Mouse (Mus musculus): Measurements from ENCODE around the gene Pdpn.

The Pdpn gene

GRCm38 (mm10) chr4:143298431-143299315, 691 bp downstream of the Pdpn start:
- no peak for DNase-seq (ENCODE audit: low spot score in 2 of 2)

DNA sequence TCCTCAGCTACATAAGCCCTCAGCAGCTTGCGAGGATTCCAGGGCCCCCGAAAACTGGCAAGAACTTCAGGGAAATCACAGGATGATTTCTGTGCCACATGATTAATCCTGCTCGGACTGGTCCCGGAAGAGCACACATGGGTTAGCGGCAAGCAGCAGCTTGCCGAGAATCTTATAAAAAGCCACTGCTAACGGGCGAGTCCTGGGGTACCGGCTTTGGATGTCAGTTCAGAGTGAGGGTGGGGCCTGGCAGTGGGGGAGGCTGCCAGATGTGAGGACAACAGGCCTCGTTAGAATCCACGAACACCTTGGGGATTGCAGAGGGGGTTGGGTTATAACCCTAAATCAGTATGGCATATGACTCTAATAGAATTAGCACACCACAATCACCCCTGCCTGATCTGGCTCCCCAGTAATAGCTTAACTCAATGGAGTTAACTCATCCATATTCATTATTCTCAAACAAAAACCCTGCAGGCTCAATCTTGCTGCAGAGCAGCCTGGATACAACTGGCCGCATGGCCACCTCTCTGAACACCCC, 2.3 kb downstream of the Pdpn start:
- no peak for DNase-seq (ENCODE audit: low spot score in 2 of 2)

GRCm38 (mm10) chr4:143296153-143296552, 3.2 kb downstream of the Pdpn start:
- no peak for DNase-seq (ENCODE audit: low spot score in 2 of 2)

DNA sequence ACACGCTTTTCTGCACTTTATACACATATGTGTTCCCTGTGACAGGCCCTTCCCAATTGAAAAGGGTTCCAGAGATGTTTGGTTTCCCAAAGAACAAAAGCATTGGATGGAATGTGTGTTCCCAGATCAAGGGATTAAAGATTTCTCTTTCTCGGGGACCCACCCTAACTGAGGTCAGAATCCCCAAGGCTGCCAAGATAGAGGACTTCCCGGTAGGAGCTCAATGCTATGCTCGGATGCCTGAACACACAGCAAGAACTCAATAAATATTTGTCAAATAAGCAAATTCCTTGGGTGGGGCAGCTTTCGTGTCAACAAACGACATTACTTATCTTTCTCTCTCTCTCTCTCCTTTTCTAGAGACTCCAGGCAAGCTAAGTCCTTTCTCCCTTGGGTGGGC, 5.0 kb downstream of the Pdpn start:
- no peak for DNase-seq (ENCODE audit: low spot score in 2 of 2)

GRCm38 (mm10) chr4:143288880-143289279, 10.5 kb downstream of the Pdpn start:
- DNase-seq (ENCODE audit: low spot score in 2 of 2) = no peak

DNA sequence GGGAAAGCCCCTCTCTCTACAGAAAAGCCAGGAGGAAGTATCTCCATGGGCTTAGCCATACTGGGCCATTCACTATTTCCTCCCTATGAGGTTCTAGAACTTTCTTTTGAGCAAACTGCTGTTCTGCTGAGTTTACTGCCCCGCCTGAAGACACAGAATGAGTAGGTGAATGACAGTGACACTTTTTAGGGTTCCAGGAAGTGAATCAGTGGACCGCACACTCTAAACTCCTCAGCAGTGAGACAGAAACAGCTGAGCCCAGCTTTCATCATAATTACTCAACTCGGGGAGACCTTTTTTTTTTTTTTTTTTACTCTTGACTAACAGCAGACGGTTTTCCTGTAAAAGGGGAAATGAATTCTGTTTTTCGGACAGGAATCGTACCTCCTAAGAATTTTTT, 10.9 kb downstream of the Pdpn start:
- DNase-seq (ENCODE audit: low spot score in 2 of 2) = no peak

DNA sequence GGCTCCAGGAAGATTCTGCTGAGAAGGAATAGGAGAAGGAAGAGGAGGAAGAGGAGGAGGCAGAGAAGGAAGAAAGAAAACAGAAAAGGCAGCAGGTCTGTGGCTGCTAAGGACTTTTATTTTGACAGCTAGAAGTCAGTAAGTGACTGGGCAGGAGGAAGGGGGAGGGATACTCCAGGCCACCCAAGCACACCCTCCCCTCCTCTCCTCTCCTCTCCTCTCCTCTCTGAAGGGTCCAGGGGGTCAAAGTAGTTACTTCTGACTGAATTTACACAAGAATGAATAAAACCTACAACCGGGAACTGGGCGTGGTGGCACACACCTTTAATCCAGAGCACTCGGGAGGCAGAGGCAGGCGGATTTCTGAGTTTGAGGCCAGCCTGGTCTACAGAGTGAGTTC, 12.3 kb downstream of the Pdpn start:
- DNase-seq (ENCODE audit: low spot score in 2 of 2) = no peak

DNA sequence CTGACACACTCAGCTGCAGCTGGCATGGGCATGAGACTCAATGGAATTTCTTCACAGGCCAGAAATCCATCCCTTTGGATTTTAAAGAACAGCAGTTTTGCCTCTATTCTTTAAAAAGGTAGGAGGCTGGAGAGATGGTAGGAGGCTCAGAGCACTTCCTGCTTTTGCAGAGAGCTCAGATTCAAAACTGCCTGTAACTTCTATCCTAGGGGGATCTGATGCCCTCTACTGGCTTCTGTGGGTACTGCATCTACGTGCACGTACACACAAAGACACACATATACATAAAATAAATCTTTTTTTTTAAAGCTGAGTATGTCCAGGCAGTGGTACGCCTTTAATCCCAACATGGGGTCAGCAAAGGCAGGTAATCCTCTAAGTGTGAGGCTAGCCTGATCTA, 19.2 kb downstream of the Pdpn start:
- DNase-seq (ENCODE audit: low spot score in 2 of 2) = peak in 1 of 2 experiments; percentile 14

GRCm38 (mm10) chr4:143279661-143280060, 19.7 kb downstream of the Pdpn start:
- DNase-seq (ENCODE audit: low spot score in 2 of 2) = no peak

GRCm38 (mm10) chr4:143279016-143279415, 20.3 kb downstream of the Pdpn start:
- DNase-seq (ENCODE audit: low spot score in 2 of 2) = no peak

DNA sequence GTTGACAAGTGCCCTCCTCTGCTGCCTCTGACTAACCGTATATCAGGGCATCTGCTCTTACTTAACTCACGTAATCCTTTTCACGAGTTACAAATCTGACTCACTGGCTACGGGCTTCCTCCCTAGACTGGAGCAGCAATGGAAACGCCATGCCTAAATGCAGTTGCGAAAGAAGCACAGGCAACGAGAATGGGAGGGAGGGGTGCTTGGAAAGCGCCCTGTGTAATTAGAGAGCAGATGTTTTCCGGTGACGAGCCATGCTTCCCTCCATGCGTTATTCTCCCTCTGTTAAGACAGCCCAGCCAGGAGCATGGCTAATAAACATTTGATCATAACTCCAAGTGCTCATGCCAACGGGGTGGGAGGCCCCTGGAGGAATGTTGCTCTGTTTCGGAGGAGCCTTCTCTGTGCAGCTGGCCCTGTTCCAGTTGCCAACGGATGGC, 20.9 kb downstream of the Pdpn start:
- DNase-seq (ENCODE audit: low spot score in 2 of 2) = no peak

DNA sequence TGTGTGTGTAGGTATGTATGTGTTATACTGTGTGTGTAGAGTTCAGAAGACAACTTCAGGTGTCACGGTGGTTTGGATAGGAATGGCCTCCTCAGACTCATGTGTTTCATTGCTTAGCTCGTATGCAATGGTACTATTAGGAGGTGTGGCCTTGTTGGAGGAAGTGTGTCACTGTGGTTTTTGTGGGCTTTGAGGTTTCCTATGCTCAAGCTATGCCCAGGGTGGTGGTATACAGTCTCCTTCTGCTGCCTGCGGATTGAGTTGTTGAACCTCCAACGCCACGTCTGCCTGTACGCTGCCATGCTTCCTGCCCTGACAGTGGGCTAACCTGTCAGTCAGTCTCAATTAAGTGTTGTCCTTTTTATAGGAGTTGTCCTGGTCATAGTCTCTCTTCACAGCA, 22.0 kb downstream of the Pdpn start:
- DNase-seq (ENCODE audit: low spot score in 2 of 2) = no peak

DNA sequence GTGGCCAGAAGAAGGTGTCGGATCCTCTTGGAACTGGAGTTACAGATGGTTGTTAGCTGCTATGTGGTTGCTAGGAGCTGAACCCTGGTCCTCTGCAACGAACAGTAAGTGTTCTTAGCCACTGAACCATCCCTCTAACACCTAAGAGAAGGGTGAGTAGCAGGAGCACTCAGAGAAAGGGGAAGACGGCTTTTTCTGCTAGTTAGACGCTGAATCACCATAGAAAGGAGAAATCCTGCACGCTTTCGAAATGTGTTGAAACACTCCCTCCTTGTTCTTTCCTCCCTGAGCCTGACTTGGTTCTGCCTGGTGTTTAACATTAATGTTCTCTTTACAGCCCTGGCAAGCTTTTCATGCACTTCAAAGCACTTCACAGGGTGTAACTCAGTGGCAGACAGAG, 27.8 kb downstream of the Pdpn start:
- DNase-seq (ENCODE audit: low spot score in 2 of 2) = no peak

- no peak for DNase-seq (ENCODE audit: low spot score in 2 of 2)
Observed at GRCm38 (mm10) chr4:143270903-143271302, 28.5 kb downstream of the Pdpn start.

DNA sequence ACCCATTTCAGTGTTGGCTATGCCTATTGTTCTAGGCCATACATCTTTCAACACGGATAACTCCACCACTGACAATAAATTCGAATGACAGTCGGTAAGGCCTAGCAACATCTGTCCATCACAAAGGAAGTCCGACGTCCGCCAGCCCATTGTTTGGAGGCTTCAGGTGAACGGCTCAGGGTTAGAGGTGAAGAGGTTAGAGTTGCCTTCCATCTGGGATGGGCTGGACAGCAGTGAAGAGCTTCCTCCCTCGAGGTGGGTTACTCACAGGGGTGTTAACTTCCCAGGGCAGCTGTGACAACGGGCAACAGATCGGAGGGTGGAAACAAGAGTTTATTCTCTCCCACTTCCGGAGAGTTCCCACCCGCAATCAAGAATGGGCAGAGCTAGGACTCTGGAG, 36.7 kb downstream of the Pdpn start:
- no peak for DNase-seq (ENCODE audit: low spot score in 2 of 2)

GRCm38 (mm10) chr4:143259718-143260349, 39.5 kb downstream of the Pdpn start:
- DNase-seq (ENCODE audit: low spot score in 2 of 2) = no peak

DNA sequence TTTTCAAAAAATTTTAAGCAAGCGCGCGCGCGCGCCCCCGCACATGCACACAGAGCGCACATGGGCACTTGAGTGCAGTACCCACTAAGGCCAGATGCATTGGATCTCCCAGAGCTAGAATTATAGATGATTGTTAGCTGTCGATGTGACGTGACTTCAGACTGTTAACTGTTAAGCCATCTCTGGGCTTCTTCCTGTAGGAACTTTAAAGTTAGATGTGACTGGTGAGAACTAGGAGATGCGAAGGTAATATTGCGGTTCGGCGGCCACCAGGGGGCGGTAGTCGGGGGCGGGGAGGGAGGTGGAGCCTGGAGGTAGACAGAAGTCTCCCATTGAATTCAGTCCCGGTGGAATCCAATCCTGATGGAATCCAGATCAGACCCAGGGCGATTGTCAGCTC, 40.8 kb downstream of the Pdpn start:
- peak in 1 of 2 experiments; percentile 60 for DNase-seq (ENCODE audit: low spot score in 2 of 2)

DNA sequence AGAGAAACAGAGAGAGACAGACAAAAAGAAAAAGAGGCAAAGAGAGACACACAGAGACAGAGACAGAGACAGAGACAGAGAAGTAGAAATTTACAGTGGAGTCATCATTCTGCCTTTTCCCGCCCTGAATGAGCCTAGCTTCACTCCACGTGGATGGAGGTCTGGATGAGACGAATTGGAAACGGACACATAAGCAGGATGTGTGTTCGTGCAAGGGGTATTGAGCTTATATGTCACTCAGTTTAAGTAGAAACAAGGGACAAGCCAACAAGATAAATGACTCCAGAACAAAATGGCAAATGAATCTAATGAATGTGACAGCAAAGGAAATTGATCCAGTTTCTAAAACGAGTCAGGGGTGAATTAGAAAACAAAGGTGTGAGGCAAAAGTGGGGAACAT, 41.4 kb downstream of the Pdpn start:
- DNase-seq (ENCODE audit: low spot score in 2 of 2) = no peak

GRCm38 (mm10) chr4:143255541-143255940, 43.8 kb downstream of the Pdpn start:
- DNase-seq (ENCODE audit: low spot score in 2 of 2) = no peak

- no peak for DNase-seq (ENCODE audit: low spot score in 2 of 2)
Observed at GRCm38 (mm10) chr4:143253356-143253755, 46.0 kb downstream of the Pdpn start.

GRCm38 (mm10) chr4:143248050-143248449, 51.3 kb downstream of the Pdpn start:
- peak in 1 of 2 experiments; percentile 25 for DNase-seq (ENCODE audit: low spot score in 2 of 2)

DNA sequence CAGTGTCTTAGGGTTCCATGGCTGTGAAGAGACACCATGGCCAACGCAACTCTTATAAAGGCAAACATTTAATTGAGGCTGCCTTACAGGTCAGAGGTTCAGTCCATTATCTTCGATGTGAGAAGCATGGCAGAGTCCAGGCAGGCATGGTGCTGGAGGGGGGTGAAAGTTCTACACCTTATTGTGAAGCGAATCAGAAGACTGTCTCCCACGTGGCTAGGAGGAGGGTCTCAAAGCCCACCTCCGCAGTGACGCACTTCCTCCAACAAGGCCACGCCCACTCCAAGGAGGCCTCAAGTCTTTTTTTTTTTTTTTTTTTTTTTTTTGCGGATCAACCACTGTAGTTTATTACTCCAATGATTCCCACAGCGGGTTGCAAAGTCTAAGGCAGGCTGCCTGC, 58.1 kb downstream of the Pdpn start:
- DNase-seq (ENCODE audit: low spot score in 2 of 2) = no peak

DNA sequence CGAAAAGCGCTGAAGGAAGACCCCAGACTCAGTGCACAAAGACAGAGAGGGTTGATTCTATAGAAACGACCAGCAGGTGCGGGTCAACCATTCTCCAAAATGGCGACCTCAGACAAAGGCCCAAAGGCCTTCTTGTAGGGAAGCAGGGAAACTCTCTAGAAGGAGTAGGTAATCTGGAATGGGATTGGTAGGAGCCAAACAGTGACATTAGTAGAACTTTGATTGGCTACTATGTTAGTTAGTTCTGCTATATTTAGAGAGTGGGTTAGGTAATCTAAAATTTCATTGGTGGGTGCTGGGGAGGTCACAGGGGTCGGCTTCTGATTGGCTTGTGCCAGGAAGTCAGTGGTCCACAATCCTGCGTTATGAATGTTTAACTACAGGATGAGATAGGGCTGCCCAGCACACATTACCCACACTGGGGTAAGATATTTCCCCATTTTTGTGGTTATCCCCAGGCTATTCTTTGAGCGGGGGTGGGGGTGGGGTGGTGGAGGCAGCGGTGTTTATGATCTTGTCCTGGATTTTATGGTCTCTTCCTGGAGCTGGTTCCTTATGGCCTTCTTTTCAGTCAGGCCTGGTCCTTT, 59.7 kb downstream of the Pdpn start:
- DNase-seq (ENCODE audit: low spot score in 2 of 2) = no peak

Measured in thymus, postnatal 10 days (tissue).